Mouse (Mus musculus) liver, postnatal 0 days (tissue): Measurements from ENCODE around the gene Ikzf2. TPM values are rescaled to one million over a fixed set of nuclear protein-coding genes. Genes with fewer than 3 reads are reported as not detected.

Experiments used
- ATAC-seq: fragments of 200-750 bp; cut with Nextera tagmentation; 2 replicates; pipeline ENCODE4 v1.8.0; 2017; ENCODE audit warnings: mild to moderate bottlenecking, moderate library complexity
- DNase-seq: peaks from one replicate; pipeline ENCODE4 v3.0.0-alpha.2; 2016
- H3K27ac ChIP-seq: fragments of 300-500 bp; sonication (generic); 2 replicates; pipeline ENCODE4 v1.5.1; 2014; ENCODE audit warnings: antibody characterized with exemption, moderate library complexity, mild to moderate bottlenecking, low read depth
- H3K27me3 ChIP-seq: fragments of 300-500 bp; sonication (generic); 2 replicates; pipeline ENCODE4 v1.6.1; 2014; ENCODE audit warnings: low read length, control low read depth, mixed read lengths; ENCODE audit not compliant: insufficient read depth
- H3K36me3 ChIP-seq: fragments of 300-500 bp; sonication (generic); replicated peaks from 2 replicates; pipeline ENCODE4 v1.6.1; 2014; ENCODE audit warnings: mild to moderate bottlenecking, control low read depth, low read length, moderate library complexity, mixed read lengths; ENCODE audit not compliant: insufficient read depth
- H3K4me1 ChIP-seq: fragments of 300-500 bp; sonication (generic); 2 replicates; pipeline ENCODE4 v1.6.1; 2014; ENCODE audit warnings: antibody characterized with exemption, mild to moderate bottlenecking, control low read depth; ENCODE audit not compliant: insufficient read depth
- H3K4me2 ChIP-seq: fragments of 300-500 bp; sonication (generic); 2 replicates; pipeline ENCODE4 v1.6.1; 2014; ENCODE audit warnings: low read depth, mild to moderate bottlenecking, low read length, moderate library complexity, mixed read lengths
- H3K4me3 ChIP-seq: fragments of 300-500 bp; sonication (generic); 2 replicates; pipeline ENCODE4 v1.5.1; 2014; ENCODE audit warnings: low read depth, low read length
- H3K9ac ChIP-seq: fragments of 300-500 bp; sonication (generic); replicated peaks from 2 replicates; pipeline ENCODE4 v1.6.1; 2014; ENCODE audit warnings: mild to moderate bottlenecking, moderate library complexity
- H3K9me3 ChIP-seq: fragments of 300-500 bp; sonication (generic); 2 replicates; pipeline ENCODE4 v1.6.1; 2016; ENCODE audit warnings: mild to moderate bottlenecking, control low read depth, low read length, mixed read lengths
- CTCF ChIP-seq: sonication (generic); IDR thresholded peaks from 2 replicates; pipeline ENCODE4 v1.5.1; 2016; ENCODE audit warnings: antibody characterized with exemption, low read depth
- EP300 ChIP-seq: IDR thresholded peaks from 2 replicates; pipeline ENCODE4 v1.6.1; 2016; ENCODE audit warnings: antibody characterized with exemption, low read depth, mild to moderate bottlenecking
- WGBS: fragments of 180-500 bp; shearing (Covaris S2); extraction: QIAGEN DNeasy Blood & Tissue Kit; methylation state at CpG from one replicate; pipeline ENCODE4 v1.1.7; 2014; ENCODE audit not compliant: insufficient replicate concordance; 5-methylcytosine and 5-hydroxymethylcytosine counted together
- polyA plus RNA-seq: library from polyadenylated mRNA; unstranded; fragments of >200 nt; fragmentation: Nextera tagmentation; extraction: Ambion mirVana; gene quantifications from 2 replicates; pipeline ENCODE4 v1.2.1, GENCODE M21; 2015

Ikzf2 gene
- polyA plus RNA-seq, 1 experiment from 2014 or later, result 0.33 TPM

DNA sequence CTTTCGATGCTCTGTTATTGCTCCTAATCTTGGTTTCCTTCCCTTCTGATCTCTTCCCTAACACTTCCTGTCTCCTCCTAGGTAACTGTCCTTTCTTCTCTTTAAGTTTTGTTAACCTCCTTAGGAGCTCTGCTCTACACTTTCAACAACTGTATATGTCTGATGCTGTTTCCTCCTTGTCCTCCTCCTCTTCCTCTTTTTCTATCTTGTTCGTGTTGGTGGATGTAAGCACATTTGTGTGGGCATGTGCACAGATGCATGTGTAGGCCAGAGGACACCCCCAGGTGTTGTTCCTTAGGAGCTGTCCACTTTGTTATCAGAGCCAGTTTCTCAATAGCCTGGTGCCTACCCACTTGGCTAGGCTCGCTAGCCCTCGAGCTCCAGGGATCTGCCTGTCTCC is 169.0 kb downstream of the Ikzf2 start:
- H3K4me2 ChIP-seq, result no peak overlapping the region
- no peaks in the 10 kb centered on the region for H3K36me3 ChIP-seq
- H3K4me1 ChIP-seq, result peaks cover 8% of the 10 kb centered on the region
- no peaks in the 10 kb centered on the region for H3K9me3 ChIP-seq
- H3K9ac ChIP-seq, result no peak overlapping the region
- H3K27ac ChIP-seq, result no peak overlapping the region
- 50% methylated on average over 4 of the region's 4 CpGs for WGBS
- TF ChIP-seq CTCF, result no peak
- no peak for TF ChIP-seq EP300
- ATAC-seq (no peak), DNase-seq (no peak)
- H3K27me3 ChIP-seq, result no peaks in the 10 kb centered on the region
- H3K4me3 ChIP-seq, result no peak overlapping the region

DNA sequence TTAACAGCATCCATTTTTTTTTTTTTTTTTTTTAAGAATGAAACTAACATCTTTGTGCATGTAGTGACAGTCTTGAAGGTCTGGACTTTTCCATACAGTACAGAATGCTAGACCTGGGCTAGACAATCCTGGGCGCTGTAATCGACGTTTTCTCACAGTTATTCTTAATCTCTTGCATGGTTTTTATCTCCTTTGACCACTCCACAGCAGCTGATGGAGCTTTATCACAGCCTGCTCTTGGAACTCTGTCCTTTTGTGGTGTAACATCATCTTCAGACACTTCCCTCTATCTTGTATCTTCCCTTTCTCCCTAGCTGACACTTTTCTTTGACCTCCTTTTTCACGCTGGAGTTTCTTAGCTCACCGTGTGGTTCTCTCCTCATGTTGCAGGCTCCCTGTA is 170.9 kb downstream of the Ikzf2 start:
- TF ChIP-seq EP300 (peak; percentile 71), CTCF (no peak)
- Histone ChIP-seq H3K4me3 (no peak overlapping the region), H3K9ac (no peak overlapping the region), H3K27me3 (no peaks in the 10 kb centered on the region), H3K4me1 (peaks cover 8% of the 10 kb centered on the region), H3K4me2 (peak overlapping the region; percentile 30; the same call in 1 of the 2 replicates), H3K27ac (no peak overlapping the region), H3K9me3 (no peaks in the 10 kb centered on the region), H3K36me3 (no peaks in the 10 kb centered on the region)
- 28% methylated on average over 5 of the region's 5 CpGs for WGBS
- ATAC-seq, result no peak
- DNase-seq, result no peak

DNA sequence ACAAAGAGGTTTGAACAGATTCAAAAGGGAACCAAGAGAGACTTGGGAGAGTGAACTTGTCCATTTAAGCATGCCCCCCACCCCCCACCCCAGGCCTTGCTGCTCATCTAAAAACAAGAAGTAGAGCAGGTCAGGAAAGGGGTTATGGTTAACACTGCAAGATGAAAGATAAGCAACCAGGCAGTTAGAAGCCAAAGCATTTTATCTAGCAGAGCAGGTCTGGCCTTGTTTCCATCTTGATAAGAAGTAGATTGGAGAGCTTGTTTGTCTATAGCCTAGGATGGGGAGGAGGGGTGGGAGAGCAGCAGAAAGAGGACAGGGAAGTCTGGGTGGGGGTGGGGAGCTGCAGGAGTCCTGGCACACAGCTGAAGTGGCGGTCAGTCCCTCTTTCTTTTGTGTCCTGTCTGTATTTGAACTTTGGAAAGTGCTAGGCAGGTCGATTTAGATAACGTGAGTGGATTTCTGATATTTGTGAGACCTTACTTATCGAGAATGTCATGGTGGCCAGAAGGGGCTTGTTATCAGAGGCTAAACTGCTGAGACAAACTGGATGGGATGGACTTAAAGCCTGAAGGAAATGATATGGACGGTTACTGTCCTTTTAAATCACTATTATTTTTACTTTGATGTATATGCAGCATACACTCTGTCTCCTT is 173.3 kb downstream of the Ikzf2 start:
- DNase-seq (no peak), ATAC-seq (peak; percentile 33; the same call in 1 of the 2 replicates)
- WGBS, result 7% methylated on average over 5 of the region's 5 CpGs
- no peak overlapping the region for H3K27ac ChIP-seq
- no peak overlapping the region for H3K9ac ChIP-seq
- H3K4me2 ChIP-seq, result peak overlapping the region; percentile 43
- no peaks in the 10 kb centered on the region for H3K27me3 ChIP-seq
- H3K36me3 ChIP-seq, result no peaks in the 10 kb centered on the region
- H3K4me3 ChIP-seq, result no peak overlapping the region
- H3K4me1 ChIP-seq, result peaks cover 8% of the 10 kb centered on the region
- no peak for TF ChIP-seq CTCF
- peak; percentile 70 for TF ChIP-seq EP300
- H3K9me3 ChIP-seq, result no peaks in the 10 kb centered on the region

DNA sequence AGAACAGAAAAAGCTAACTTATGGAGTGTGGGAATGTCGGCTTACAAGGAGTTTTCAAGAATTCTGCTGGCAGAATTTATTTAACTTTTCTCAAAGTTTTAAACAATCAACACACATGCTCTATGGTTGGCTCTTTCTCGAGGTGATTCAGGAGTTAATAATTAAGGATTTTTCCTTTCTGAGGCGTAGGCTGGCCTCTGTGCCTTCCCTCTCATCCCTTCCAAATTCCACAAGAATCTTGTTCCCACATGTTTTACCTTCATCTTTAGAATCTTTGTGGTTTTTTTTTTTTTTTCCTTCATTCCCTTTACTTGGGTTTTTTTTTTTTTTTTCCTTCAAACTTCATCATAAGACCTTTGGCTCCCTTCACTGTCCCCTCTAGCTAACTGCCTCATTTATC is 178.8 kb downstream of the Ikzf2 start:
- no peak overlapping the region for H3K4me3 ChIP-seq
- peaks cover under 1% of the 10 kb centered on the region; the same call in 1 of the 2 replicates for H3K4me1 ChIP-seq
- no peak for DNase-seq
- no peaks in the 10 kb centered on the region for H3K36me3 ChIP-seq
- TF ChIP-seq EP300, result no peak
- H3K9ac ChIP-seq, result no peak overlapping the region
- no peak overlapping the region for H3K4me2 ChIP-seq
- 72% methylated on average over 3 of the region's 3 CpGs for WGBS
- no peaks in the 10 kb centered on the region for H3K27me3 ChIP-seq
- no peak for ATAC-seq
- no peaks in the 10 kb centered on the region for H3K9me3 ChIP-seq
- H3K27ac ChIP-seq, result no peak overlapping the region

DNA sequence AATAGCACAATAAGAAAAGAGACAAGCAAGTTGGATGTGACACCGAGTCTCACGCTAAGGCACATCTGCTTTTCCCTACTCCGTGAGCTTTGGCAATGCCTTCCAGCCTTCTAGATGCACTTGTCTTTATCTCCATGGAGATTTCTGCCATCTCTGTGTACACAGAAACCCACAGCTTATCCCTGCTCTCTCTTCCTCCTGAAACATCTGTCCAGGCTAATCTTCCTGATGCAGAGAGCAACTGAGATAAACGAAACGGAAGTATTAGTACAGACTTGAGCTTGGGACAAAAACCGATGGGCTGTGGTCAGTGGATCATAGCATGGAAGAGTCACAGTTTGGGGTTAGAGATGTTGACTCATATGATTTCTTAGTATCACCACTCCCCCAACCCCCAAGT is 179.5 kb downstream of the Ikzf2 start:
- 46% methylated on average over 6 of the region's 6 CpGs for WGBS
- no peak for ATAC-seq
- no peaks in the 10 kb centered on the region for H3K9me3 ChIP-seq
- TF ChIP-seq EP300 (peak; percentile 38; the same call in 1 of the 2 replicates), CTCF (no peak)
- no peak for DNase-seq
- no peak overlapping the region for H3K9ac ChIP-seq
- H3K27ac ChIP-seq, result no peak overlapping the region
- no peak overlapping the region for H3K4me2 ChIP-seq
- H3K4me3 ChIP-seq, result no peak overlapping the region
- no peaks in the 10 kb centered on the region for H3K27me3 ChIP-seq
- H3K36me3 ChIP-seq, result no peaks in the 10 kb centered on the region
- H3K4me1 ChIP-seq, result no peaks in the 10 kb centered on the region

DNA sequence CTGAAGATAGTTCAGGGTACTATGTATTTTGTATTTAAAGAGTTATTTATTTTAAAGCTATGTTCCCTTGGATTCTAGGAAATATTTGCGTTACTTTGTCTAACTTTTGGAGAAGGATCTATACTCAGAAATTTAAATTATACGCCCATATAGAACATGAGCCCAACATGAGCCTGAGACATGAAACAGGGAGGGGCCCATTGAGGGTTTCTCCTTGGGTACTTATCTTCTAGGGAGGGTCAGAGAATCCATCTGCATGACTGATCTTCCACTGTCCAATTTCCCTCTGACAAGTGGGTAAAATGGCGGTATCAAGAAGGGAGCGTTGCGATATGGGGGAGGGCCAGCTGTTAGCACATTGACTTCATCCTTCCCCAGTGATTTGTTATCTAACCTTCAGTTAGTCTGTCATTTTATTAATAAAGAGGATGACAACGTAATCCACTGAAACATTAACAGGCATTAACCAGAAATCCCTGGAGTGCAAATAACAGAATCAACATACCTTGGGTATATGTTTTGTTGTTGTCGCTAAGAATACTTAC is 180.4 kb downstream of the Ikzf2 start:
- 84% methylated on average over 7 of the region's 7 CpGs for WGBS
- DNase-seq, result no peak
- Histone ChIP-seq H3K36me3 (no peaks in the 10 kb centered on the region), H3K4me3 (no peak overlapping the region), H3K9ac (no peak overlapping the region), H3K27ac (no peak overlapping the region), H3K4me2 (no peak overlapping the region), H3K27me3 (no peaks in the 10 kb centered on the region), H3K4me1 (no peaks in the 10 kb centered on the region), H3K9me3 (no peaks in the 10 kb centered on the region)
- no peak for TF ChIP-seq CTCF
- no peak for TF ChIP-seq EP300
- ATAC-seq, result no peak
